Mouse (Mus musculus): ENCODE measurements around the gene Ier5l. TPM values are rescaled to one million over a fixed set of nuclear protein-coding genes. Genes with fewer than 3 reads are reported as not detected.

Gene Ier5l
- total and polyA plus RNA-seq, 3 experiments, result 0.31 to 0.98 (median 0.51) TPM

DNA sequence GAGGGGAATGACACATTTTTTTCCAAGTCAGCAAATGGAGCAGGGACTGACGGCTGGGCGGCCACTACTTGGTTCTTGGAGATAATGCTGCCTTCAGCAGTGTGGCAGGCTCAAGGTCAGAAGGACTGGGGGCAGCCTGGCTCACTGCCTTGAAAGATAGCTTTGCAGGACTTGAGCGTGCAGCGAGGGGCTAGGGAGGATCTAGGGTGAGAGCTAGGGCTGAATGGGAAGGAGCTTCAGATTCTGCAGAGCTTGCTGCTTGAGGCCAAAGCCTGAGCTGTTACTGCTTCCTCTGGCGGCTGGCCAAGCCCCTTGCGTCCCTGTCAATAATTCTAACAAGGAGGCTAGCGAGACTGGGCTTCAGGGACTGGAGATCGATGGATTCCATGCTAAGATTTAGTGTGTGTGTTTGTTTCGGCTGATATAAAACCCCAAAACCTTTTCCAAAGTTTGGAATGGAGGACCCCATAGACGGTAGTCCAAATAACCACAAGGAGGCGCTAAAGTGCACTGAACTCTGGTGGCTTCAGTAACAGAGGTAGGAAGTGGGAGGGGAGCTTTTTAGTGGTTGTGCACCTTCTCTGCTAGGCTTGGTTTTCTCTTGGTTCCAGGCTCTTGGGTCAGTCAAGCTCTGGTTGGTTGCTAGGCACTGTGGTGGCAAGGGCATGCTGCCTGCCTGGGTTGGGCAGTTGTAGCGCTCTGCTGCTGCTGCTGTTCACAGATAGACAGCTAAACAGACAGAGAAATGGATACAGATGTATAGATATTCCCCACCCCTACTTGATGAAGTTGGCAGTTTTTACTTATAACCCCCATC, 33.1 kb downstream of the Ier5l start (continued):
- TF ChIP-seq CHD1 (IDR thresholded peaks at IDR 0.05; ENCODE audit: low read depth, low read length), result 0 out of 2 replicates have a peak, but pooled peaks have one; percentile 6
- TF ChIP-seq POLR2A (IDR thresholded peaks at IDR 0.05; ENCODE audit: low read depth, low read length), result 0 out of 2 replicates have a peak, but pooled peaks have one; percentile 26
- TF ChIP-seq PAX5 (IDR thresholded peaks at IDR 0.05; ENCODE audit: low read length), result no peak
- TF ChIP-seq HCFC1 (IDR thresholded peaks at IDR 0.05; ENCODE audit: low read depth, low read length), result peak; percentile 64
- TF ChIP-seq TBP (conservative IDR thresholded peaks at IDR 0.05; ENCODE audit: low read depth, low read length), result no peak
- peak; percentile 28; the same call in 1 of the 2 replicates for TF ChIP-seq MAX (IDR thresholded peaks at IDR 0.05; ENCODE audit: low read length)
- peak; percentile 81 for TF ChIP-seq MAZ (IDR thresholded peaks at IDR 0.05; ENCODE audit: low read depth, low read length)

GRCm38 (mm10) chr2:30440211-30440700, 33.8 kb downstream of the Ier5l start:
- in situ Hi-C loops (cut with MboI; ENCODE audit: low pct_ligation_motif_present, low pct_unique_long_range_greater_than_20kb, low sequenced_read_pairs), result no loop called here
- Histone ChIP-seq H3K4me1 (ENCODE audit: control insufficient read depth in 1 of 2, insufficient read depth in 2 of 2) (peaks cover 16 to 47% of the 10 kb centered on the region in 2 experiments), H3K9me3 (replicated peaks; ENCODE audit: low read length) (no peaks in the 10 kb centered on the region), H3K36me3 (replicated peaks in 1 of 2; ENCODE audit: control insufficient read depth in 1 of 2, insufficient read depth in 1 of 2, low read length in 1 of 2) (peaks cover 45 to 80% of the 10 kb centered on the region in 2 experiments), H3K27ac (ENCODE audit: insufficient read depth, low read depth) (no peak overlapping the region), H3K9ac (ENCODE audit: insufficient read depth, low read depth) (no peak overlapping the region), H3K79me2 (replicated peaks; ENCODE audit: control insufficient read depth, extremely low read depth, insufficient read depth, poor library complexity, severe bottlenecking) (no peaks in the 10 kb centered on the region), H3K4me3 (replicated peaks in 1 of 3; ENCODE audit: low read depth in 2 of 3, low read length in 2 of 3, poor library complexity in 1 of 3) (no peak overlapping the region), H3K27me3 (replicated peaks) (no peaks in the 10 kb centered on the region), H3K4me2 (ENCODE audit: insufficient read depth, low read depth, poor library complexity, severe bottlenecking) (no peak overlapping the region)
- dilution Hi-C loops (cut with MboI; ENCODE audit: extremely low pct_ligation_motif_present, extremely low pct_unique_long_range_greater_than_20kb, low sequenced_read_pairs), result no loop called here
- no peak for DNase-seq (ENCODE audit: extremely low read depth)
- TF ChIP-seq UBTF (IDR thresholded peaks at IDR 0.05; ENCODE audit: low read depth, low read length) (no peak), KAT2A (IDR thresholded peaks at IDR 0.05; ENCODE audit: insufficient replicate concordance, low read length) (no peak), IRF4 (IDR thresholded peaks at IDR 0.05; ENCODE audit: low read depth, low read length) (no peak), POLR2A (IDR thresholded peaks at IDR 0.05; ENCODE audit: low read depth, low read length) (no peak), NELFE (IDR thresholded peaks at IDR 0.05; ENCODE audit: low read depth, low read length) (no peak), GABPA (IDR thresholded peaks at IDR 0.05; ENCODE audit: insufficient replicate concordance, low read depth, low read length) (no peak), ZC3H11A (IDR thresholded peaks at IDR 0.05; ENCODE audit: low read depth, low read length) (no peak), SIN3A (IDR thresholded peaks at IDR 0.05; ENCODE audit: low read length) (no peak), CHD2 (IDR thresholded peaks at IDR 0.05; ENCODE audit: low read length) (no peak), ZKSCAN1 (IDR thresholded peaks at IDR 0.05; ENCODE audit: borderline replicate concordance, low read depth, low read length) (no peak), MAZ (IDR thresholded peaks at IDR 0.05; ENCODE audit: low read depth, low read length) (no peak), EP300 (IDR thresholded peaks at IDR 0.05; ENCODE audit: low read length) (no peak), PAX5 (IDR thresholded peaks at IDR 0.05; ENCODE audit: low read length) (no peak), ETS1 (conservative IDR thresholded peaks at IDR 0.05; ENCODE audit: low read depth, low read length) (no peak), MAX (IDR thresholded peaks at IDR 0.05; ENCODE audit: low read length) (no peak), RCOR1 (conservative IDR thresholded peaks at IDR 0.05; ENCODE audit: low read depth, low read length) (no peak), MEF2A (IDR thresholded peaks at IDR 0.05; ENCODE audit: borderline replicate concordance, low read depth, low read length) (no peak), MXI1 (IDR thresholded peaks at IDR 0.05; ENCODE audit: low read depth, low read length) (no peak), CHD1 (IDR thresholded peaks at IDR 0.05; ENCODE audit: low read depth, low read length) (no peak), NRF1 (IDR thresholded peaks at IDR 0.05; ENCODE audit: low read depth, low read length) (no peak)
